Mouse (Mus musculus) stomach, embryonic 14.5 days (tissue): ENCODE results near the gene Slc39a8. TPM values are rescaled to one million over a fixed set of nuclear protein-coding genes. Genes with fewer than 3 reads are reported as not detected.

Experiments used
- ATAC-seq: fragments of 200-750 bp; cut with Nextera tagmentation; 2 replicates; pipeline ENCODE4 v1.8.0; 2017; ENCODE audit warnings: low read depth, moderate TSS enrichment; ENCODE audit not compliant: insufficient number of reproducible peaks, insufficient read depth, low FRiP score
- H3K27ac ChIP-seq: fragments of 300-500 bp; sonication (generic); 2 replicates; pipeline ENCODE4 v1.5.1; 2014; ENCODE audit warnings: mild to moderate bottlenecking, low read length, moderate library complexity, mixed read lengths
- H3K27me3 ChIP-seq: fragments of 300-500 bp; sonication (generic); 2 replicates; pipeline ENCODE4 v1.6.1; 2014; ENCODE audit warnings: low read length, control low read depth, mixed read lengths; ENCODE audit not compliant: control insufficient read depth, insufficient read depth
- H3K36me3 ChIP-seq: fragments of 300-500 bp; sonication (generic); 2 replicates; pipeline ENCODE4 v1.6.1; 2014; ENCODE audit warnings: mild to moderate bottlenecking, control low read depth, low read length, moderate library complexity, mixed read lengths; ENCODE audit not compliant: control insufficient read depth, insufficient read depth
- H3K4me1 ChIP-seq: fragments of 300-500 bp; sonication (generic); 2 replicates; pipeline ENCODE4 v1.6.1; 2014; ENCODE audit warnings: low read length, control low read depth, mixed read lengths; ENCODE audit not compliant: control insufficient read depth, insufficient read depth
- H3K4me2 ChIP-seq: fragments of 300-500 bp; sonication (generic); replicated peaks from 2 replicates; pipeline ENCODE4 v1.6.1; 2014; ENCODE audit warnings: low read depth, low read length, control low read depth
- H3K4me3 ChIP-seq: fragments of 300-500 bp; sonication (generic); 2 replicates; pipeline ENCODE4 v1.5.1; 2014; ENCODE audit warnings: low read depth, low read length, control low read depth
- H3K9ac ChIP-seq: fragments of 300-500 bp; sonication (generic); replicated peaks from 2 replicates; pipeline ENCODE4 v1.6.1; 2014; ENCODE audit warnings: low read depth, mild to moderate bottlenecking, control low read depth, low read length, moderate library complexity, mixed read lengths
- H3K9me3 ChIP-seq: fragments of 300-500 bp; sonication (generic); 2 replicates; pipeline ENCODE4 v1.6.1; 2016; ENCODE audit warnings: low read depth, low read length, control low read depth; ENCODE audit not compliant: control insufficient read depth
- WGBS: fragments of 180-500 bp; shearing (Covaris S2); extraction: QIAGEN DNeasy Blood & Tissue Kit; methylation state at CpG from one replicate; pipeline ENCODE4 v1.1.7; 2014; 5-methylcytosine and 5-hydroxymethylcytosine counted together
- polyA plus RNA-seq: library from polyadenylated mRNA; unstranded; fragments of >200 nt; fragmentation: Nextera tagmentation; extraction: Ambion mirVana; gene quantifications from 2 replicates; pipeline ENCODE4 v1.2.1, GENCODE M21; 2014

The Slc39a8 gene
- polyA plus RNA-seq, 1 experiment from 2014 or later: 7.1 TPM

DNA sequence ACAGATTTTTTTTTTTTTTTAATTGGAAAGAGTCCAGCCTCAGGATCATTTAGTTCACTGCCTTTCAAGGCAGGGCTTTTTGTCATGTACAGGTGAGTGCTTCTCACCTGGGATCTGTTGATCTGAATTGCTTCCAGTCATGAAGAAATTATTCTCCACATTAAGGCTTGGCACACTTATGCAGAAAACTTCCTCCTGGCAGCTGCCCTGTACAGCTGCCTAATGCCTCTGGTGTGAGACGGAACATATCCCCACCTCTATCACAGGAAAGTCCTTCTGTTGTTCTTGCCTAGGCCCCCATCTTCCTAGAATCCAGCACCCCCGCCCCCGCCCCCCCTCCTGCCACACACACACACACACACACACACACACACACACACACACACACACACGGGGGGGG lies 643 bp upstream of the Slc39a8 start:
- no peak for ATAC-seq
- Histone ChIP-seq H3K4me3 (no peak overlapping the region), H3K4me1 (no peaks in the 10 kb centered on the region), H3K9me3 (no peaks in the 10 kb centered on the region), H3K4me2 (no peak overlapping the region; the same call in 1 of the 2 replicates), H3K36me3 (no peaks in the 10 kb centered on the region), H3K27me3 (no peaks in the 10 kb centered on the region), H3K27ac (no peak overlapping the region), H3K9ac (no peak overlapping the region)
- 28% methylated on average over 3 of the region's 4 CpGs for WGBS

DNA sequence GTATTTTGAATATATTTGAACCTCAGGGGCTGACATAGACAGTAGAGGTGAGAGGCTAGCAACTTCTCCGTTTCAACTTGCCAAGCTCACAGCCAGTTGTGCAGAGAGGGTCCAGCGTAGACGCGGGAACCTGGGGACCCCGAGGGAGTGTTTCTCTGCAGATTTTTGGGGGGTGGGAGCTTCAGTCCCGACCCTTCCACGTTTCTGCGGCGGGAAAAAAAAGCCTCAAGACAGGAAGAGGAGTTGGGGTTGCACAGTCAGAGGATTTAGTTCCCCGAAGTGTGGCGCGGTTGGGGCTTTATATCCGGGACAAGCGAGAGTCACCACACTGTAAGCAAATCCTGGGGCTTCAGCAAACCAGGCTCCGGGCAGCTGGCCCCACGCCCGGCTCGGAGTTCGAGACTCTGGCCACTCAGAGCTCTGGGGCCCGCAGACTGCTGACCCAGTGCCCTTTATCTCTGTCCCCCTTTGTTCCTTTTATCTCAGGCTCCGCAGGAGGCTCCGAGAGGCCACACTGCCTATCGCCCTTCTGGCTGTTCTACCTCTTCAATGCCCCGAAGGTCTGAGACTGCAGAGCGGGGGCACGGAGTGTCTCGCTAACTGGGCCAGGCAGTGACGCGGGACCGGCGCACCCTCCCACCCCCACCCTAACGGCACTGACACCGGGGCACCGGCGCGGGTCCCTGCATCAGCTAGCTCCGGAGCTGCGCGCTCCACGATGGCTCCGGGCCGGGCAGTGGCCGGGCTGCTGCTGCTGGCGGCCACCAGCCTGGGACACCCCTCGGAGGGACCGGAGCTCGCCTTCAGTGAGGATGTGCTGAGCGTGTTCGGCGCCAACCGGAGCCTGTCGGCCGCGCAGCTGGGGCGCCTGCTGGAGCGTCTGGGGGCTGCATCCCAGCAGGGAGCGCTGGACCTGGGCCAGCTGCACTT lies 940 bp downstream of the Slc39a8 start:
- Histone ChIP-seq H3K27ac (0 out of 2 replicates have a peak overlapping the region, but pooled peaks have one; percentile 40), H3K9ac (peak overlapping the region; percentile 34), H3K27me3 (no peaks in the 10 kb centered on the region), H3K9me3 (no peaks in the 10 kb centered on the region), H3K4me1 (no peaks in the 10 kb centered on the region), H3K4me2 (peak overlapping the region; percentile 95), H3K4me3 (peak overlapping the region; percentile 51), H3K36me3 (no peaks in the 10 kb centered on the region)
- WGBS: under 1% methylated on average over 57 of the region's 57 CpGs
- peak; percentile 75 for ATAC-seq

DNA sequence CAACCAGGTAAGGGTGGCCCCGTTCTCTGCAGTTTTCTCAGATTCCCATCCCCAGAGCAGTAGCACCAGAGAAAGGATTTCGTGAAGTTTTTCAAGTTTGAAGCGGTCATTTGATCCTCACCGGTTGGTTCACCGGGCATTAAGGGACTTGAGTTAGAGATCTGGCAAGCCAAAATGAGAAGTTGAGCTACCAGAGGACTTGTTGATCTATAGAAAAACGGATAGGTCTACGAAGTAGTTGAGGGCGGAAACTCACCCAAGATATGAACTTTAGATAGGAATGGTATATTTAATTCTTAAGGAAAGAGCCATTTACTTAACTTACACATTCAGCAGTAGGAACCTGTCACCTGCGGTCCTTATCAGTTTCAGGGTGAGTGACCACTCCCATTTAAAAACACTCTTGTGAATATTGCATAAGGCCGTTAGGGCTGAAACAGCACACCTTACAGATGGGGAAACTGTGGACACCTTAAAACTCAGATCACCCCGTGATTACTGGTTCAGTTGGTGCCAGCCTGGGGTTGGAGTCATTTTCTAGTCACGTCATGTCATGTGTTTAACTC lies 1.7 kb downstream of the Slc39a8 start:
- no peak overlapping the region for H3K27ac ChIP-seq
- peak overlapping the region; percentile 51 for H3K4me3 ChIP-seq
- no peaks in the 10 kb centered on the region for H3K27me3 ChIP-seq
- peak overlapping the region; percentile 34 for H3K9ac ChIP-seq
- H3K9me3 ChIP-seq: no peaks in the 10 kb centered on the region
- H3K4me1 ChIP-seq: no peaks in the 10 kb centered on the region
- no peaks in the 10 kb centered on the region for H3K36me3 ChIP-seq
- WGBS: 20% methylated on average over 12 of the region's 12 CpGs
- no peak for ATAC-seq
- H3K4me2 ChIP-seq: peak overlapping the region; percentile 95

DNA sequence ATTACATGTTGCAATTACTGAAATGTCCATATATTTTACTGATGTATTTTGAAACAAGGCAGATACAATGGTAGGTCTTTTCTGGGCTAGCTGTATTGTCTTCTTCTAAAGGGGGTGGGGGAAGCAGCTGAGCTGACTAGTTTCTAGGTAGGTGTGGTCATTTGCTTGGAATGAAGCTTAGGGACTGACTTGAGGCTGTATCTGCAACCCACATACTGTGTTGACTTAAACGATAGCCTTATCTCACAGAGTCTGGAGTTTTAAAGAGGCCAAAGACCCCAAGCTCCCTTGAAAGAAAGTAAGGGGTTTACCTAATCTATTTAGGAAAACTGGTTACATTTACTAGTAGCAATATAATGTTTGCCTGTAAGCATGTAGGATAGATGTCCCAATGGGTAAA lies 2.9 kb downstream of the Slc39a8 start:
- no peak for ATAC-seq
- H3K4me1 ChIP-seq: no peaks in the 10 kb centered on the region
- no peaks in the 10 kb centered on the region for H3K36me3 ChIP-seq
- no peak overlapping the region for H3K27ac ChIP-seq
- H3K4me3 ChIP-seq: no peak overlapping the region
- 22% methylated on average over 1 of the region's 1 CpGs for WGBS
- H3K9me3 ChIP-seq: no peaks in the 10 kb centered on the region
- H3K27me3 ChIP-seq: no peaks in the 10 kb centered on the region
- no peak overlapping the region for H3K4me2 ChIP-seq
- no peak overlapping the region for H3K9ac ChIP-seq

DNA sequence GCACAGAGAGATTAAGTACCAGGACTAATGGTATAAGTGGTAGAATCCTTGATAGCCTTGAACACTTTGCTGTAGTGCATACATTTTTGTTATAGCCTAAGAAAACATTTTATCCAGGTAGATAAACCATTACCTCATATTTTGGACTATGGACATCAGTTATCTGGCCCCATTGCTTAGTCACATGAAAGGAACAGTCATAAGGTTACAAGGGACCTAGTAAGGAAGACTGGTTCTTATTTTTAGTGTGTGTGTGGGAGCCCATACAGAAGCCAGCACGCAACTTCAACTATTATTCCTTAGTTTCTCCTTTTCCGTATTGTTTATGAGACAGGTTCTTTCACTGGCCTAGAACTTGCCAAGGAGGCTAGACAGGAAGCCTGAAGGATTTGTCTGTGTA lies 7.4 kb downstream of the Slc39a8 start:
- Histone ChIP-seq H3K9me3 (no peaks in the 10 kb centered on the region), H3K36me3 (no peaks in the 10 kb centered on the region), H3K4me2 (no peak overlapping the region), H3K9ac (no peak overlapping the region), H3K27me3 (no peaks in the 10 kb centered on the region), H3K4me1 (no peaks in the 10 kb centered on the region), H3K27ac (no peak overlapping the region), H3K4me3 (no peak overlapping the region)
- no peak for ATAC-seq
- 98% methylated on average over 2 of the region's 2 CpGs for WGBS

DNA sequence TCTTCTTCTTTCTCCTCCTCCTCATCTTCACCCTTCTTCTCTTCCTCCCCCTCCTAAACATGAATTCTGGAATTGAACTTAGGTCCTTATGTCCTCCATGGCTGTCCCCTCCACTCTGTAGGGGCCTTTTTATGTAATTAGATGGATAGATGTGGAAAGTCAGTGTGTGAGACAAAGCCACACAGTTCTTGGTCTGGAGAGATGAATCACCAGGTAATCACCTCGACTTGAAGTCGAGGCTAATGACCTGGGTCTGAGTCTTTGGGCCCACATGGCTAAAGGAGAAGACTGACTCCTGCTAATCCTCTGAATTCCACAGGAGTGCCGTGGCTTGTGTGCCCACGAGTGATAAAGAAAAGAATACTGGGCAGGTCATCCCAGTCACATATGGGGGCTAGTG lies 7.8 kb downstream of the Slc39a8 start:
- Histone ChIP-seq H3K36me3 (no peaks in the 10 kb centered on the region), H3K27me3 (no peaks in the 10 kb centered on the region), H3K4me2 (no peak overlapping the region), H3K4me3 (no peak overlapping the region), H3K27ac (no peak overlapping the region), H3K4me1 (no peaks in the 10 kb centered on the region), H3K9me3 (no peaks in the 10 kb centered on the region), H3K9ac (no peak overlapping the region)
- no peak for ATAC-seq
- WGBS: 67% methylated on average over 4 of the region's 4 CpGs

DNA sequence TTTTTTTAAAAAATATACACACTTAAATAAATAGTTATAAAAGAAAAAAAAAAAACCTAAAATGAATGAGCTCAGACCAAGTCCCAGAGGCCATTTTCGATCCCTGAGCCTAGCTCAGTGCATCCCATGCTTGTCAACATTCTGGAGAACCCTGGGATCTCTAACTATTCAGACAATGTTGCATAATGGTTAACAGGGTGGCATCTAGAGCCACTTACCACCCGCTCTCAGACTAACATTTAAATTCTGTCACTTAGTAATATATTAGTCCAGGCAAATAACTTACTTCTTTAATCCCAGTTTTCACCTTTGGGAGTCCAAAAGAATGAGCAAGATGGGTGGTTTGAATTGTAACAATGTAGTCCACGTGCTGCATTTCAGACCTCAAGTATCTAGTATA lies 9.9 kb downstream of the Slc39a8 start:
- 89% methylated on average over 3 of the region's 3 CpGs for WGBS
- ATAC-seq: no peak
- H3K27ac ChIP-seq: no peak overlapping the region
- no peaks in the 10 kb centered on the region for H3K9me3 ChIP-seq
- H3K27me3 ChIP-seq: no peaks in the 10 kb centered on the region
- H3K9ac ChIP-seq: no peak overlapping the region
- no peaks in the 10 kb centered on the region for H3K4me1 ChIP-seq
- no peaks in the 10 kb centered on the region for H3K36me3 ChIP-seq
- no peak overlapping the region for H3K4me3 ChIP-seq
- no peak overlapping the region for H3K4me2 ChIP-seq

DNA sequence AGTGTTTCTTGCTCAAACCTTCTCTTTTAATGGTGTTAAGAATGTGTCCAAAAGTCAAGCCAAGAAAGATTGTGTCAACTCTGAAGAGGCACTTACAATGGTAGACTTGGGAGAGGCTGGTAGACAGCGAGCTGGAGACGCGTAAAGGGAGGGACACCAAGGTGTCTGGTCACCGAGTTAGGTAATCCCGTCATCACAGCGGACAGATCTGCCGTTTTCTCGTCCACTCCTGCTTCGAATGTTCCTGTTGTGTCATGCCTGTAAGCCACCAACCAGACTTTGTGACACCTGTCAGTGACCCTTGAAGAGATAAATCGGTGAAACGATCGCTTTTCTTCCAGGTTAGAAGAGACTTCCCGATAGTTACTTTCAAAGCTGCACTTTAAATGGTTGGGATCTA lies 14.5 kb downstream of the Slc39a8 start:
- no peak for ATAC-seq

More for the DNA sequence above, 14.5 kb downstream of the Slc39a8 start:
- H3K4me3 ChIP-seq: no peak overlapping the region
- H3K4me2 ChIP-seq: no peak overlapping the region
- no peak overlapping the region for H3K27ac ChIP-seq
- no peaks in the 10 kb centered on the region for H3K9me3 ChIP-seq
- H3K9ac ChIP-seq: no peak overlapping the region
- H3K4me1 ChIP-seq: no peaks in the 10 kb centered on the region
- H3K36me3 ChIP-seq: no peaks in the 10 kb centered on the region
- no peaks in the 10 kb centered on the region for H3K27me3 ChIP-seq
- 95% methylated on average over 13 of the region's 13 CpGs for WGBS
